Mouse (Mus musculus) brain, embryonic 14.5 days (tissue): ENCODE results near the gene Bri3.

ENCODE experiments used
- CTCF ChIP-seq: fragments of 200-500 bp; IDR thresholded peaks from 2 replicates; pipeline ENCODE4 v1.5.1; 2012; ENCODE audit warnings: inconsistent platforms, mild to moderate bottlenecking, moderate library complexity, borderline replicate concordance; ENCODE audit not compliant: insufficient read depth, insufficient read length; ENCODE audit errors: extremely low read depth
- POLR2A ChIP-seq: fragments of 200-500 bp; IDR thresholded peaks from 2 replicates; pipeline ENCODE4 v1.6.1; 2012; ENCODE audit warnings: mild to moderate bottlenecking, inconsistent platforms, borderline replicate concordance; ENCODE audit not compliant: poor library complexity, insufficient read depth, insufficient read length, severe bottlenecking; ENCODE audit errors: extremely low read depth

- TF ChIP-seq CTCF (no peak), POLR2A (no peak)
These were observed 39.4 kb downstream of the Bri3 start for GRCm38 (mm10) chr5:144283551-144284031.
